9 mouse cellular contexts compared by ENCODE assay signal in the genomic region with DNA sequence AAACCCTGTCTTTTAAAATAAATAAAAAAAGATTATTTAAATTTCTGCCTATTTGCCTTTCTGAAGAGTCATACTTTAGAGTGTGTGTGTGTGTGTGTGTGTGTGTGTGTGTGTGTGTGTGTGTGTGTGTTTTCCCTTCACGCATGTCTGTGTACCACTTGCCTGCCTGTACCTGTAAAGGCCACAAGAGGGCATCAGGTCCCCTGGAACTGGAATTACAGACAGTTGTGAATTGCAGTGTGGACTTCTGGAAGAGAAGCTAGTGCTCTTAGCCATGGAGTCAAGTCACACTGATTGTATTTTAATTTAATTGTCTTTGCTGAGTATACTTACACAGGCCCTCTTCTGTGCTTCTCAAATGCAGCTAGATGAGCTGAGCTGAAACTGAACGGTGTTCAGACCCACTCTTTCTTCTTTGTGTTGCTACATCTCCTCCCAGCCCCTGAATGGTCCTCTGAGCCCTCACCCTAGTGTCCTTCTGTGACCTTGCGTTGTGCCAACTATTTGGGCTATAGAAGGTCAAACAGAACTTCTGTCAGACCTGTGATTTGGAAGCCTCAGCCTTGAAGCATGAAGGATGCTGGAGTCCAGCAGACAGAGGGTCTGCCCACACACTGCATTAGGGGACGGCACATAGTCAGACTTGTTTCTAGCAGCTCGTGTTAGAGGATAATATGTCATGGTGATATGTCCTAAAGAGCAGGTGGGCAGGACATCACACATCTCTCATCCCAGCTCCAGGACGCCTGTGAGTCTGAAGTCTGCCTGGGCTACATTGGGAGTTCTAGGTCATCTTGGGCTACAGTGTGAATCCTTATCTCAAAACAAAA. TPM values are rescaled to one million over a fixed set of nuclear protein-coding genes. Genes with fewer than 3 reads are reported as not detected.
A peak's percentile ranks its signal among the peaks of the same experiment; 100 is the strongest.
DNase-seq lines count a peak whose midpoint lies in the region; ATAC-seq and TF ChIP-seq lines count a peak whose summit lies in the region.
"Had no signal": no experiment of that assay in that cellular context is flagged by ENCODE, and none has a peak within 500 bp of the region (broad histone marks: within the 10 kb centered on the region; RNA-seq: fewer than 3 reads in every experiment).

No protein-coding gene starts in this region.

- 71% methylated on average over 6 of the region's 6 CpGs for WGBS in spleen, adult 2 months
- 72% methylated on average over 6 of the region's 6 CpGs for WGBS in limb, embryonic 10.5 days
- 71% methylated on average over 6 of the region's 6 CpGs for WGBS in midbrain, embryonic 14.5 days

- no peaks in the 10 kb centered on the region for H3K4me1 ChIP-seq in spleen, adult 2 months (ENCODE audit: control insufficient read depth, insufficient read depth, insufficient read length)
- H3K4me1 ChIP-seq in limb, embryonic 10.5 days, result peaks cover 7% of the 10 kb centered on the region
- H3K4me1 ChIP-seq in midbrain, embryonic 14.5 days (ENCODE audit: control insufficient read depth, insufficient read depth, low read length), result no peaks in the 10 kb centered on the region

- peak in 1 of 2 experiments; percentile 9 for DNase-seq in spleen, adult 2 months (ENCODE audit: low read depth in 1 of 2, low spot score in 2 of 2)
- no peak for DNase-seq in spleen, postnatal 14 days (ENCODE audit: low spot score in 2 of 2)
- peak; percentile 59 to 64 for DNase-seq in cerebellum, postnatal 10 days
- peak; percentile 19 to 29 for DNase-seq in frontal cortex, postnatal 25 days (ENCODE audit: low spot score in 2 of 2)
- peak; percentile 35 for DNase-seq in kidney, adult 11 months
- peak; percentile 67 for DNase-seq in limb, embryonic 10.5 days (ENCODE audit: low spot score)
- DNase-seq in midbrain, embryonic 14.5 days, result peak; percentile 86
- DNase-seq in telencephalon, adult 2 months (ENCODE audit: low read depth, low spot score), result peak; percentile 60

- no peak overlapping the region for H3K9ac ChIP-seq in midbrain, embryonic 14.5 days (replicated peaks; ENCODE audit: low read length)
- H3K9ac ChIP-seq: embryonic facial prominence, embryonic 15.5 days had no signal

- TF ChIP-seq POLR2A in spleen, adult 2 months (IDR thresholded peaks at IDR 0.05; ENCODE audit: low read depth, low read length), result no peak

- no peaks in the 10 kb centered on the region for H3K27me3 ChIP-seq in spleen, adult 2 months (ENCODE audit: control insufficient read depth, insufficient read depth, low read length)
- no peaks in the 10 kb centered on the region for H3K27me3 ChIP-seq in limb, embryonic 10.5 days (ENCODE audit: low read depth, poor library complexity, severe bottlenecking)
- no peaks in the 10 kb centered on the region for H3K27me3 ChIP-seq in midbrain, embryonic 14.5 days (ENCODE audit: control insufficient read depth, insufficient read depth, low read length)
- H3K27me3 ChIP-seq: embryonic facial prominence, embryonic 15.5 days had no signal

- no peaks in the 10 kb centered on the region for H3K36me3 ChIP-seq in spleen, adult 2 months (ENCODE audit: control insufficient read depth, insufficient read depth, low read length)
- no peaks in the 10 kb centered on the region for H3K36me3 ChIP-seq in limb, embryonic 10.5 days
- no peaks in the 10 kb centered on the region for H3K36me3 ChIP-seq in midbrain, embryonic 14.5 days (ENCODE audit: control insufficient read depth, insufficient read depth, low read length)

- no peak overlapping the region for H3K4me2 ChIP-seq in midbrain, embryonic 14.5 days (ENCODE audit: low read length)
- H3K4me2 ChIP-seq: embryonic facial prominence, embryonic 15.5 days had no signal

- ATAC-seq in midbrain, embryonic 14.5 days (ENCODE audit: low FRiP score, low TSS enrichment), result peak; percentile 76; the same call in 1 of the 2 replicates

- no peak overlapping the region for H3K27ac ChIP-seq in spleen, adult 2 months (ENCODE audit: insufficient read depth, low read length)
- H3K27ac ChIP-seq in limb, embryonic 10.5 days, result no peak overlapping the region
- no peak overlapping the region for H3K27ac ChIP-seq in midbrain, embryonic 14.5 days (replicated peaks; ENCODE audit: low read depth, low read length)
- H3K27ac ChIP-seq: embryonic facial prominence, embryonic 15.5 days had no signal

- H3K9me3 ChIP-seq in limb, embryonic 10.5 days (replicated peaks), result no peaks in the 10 kb centered on the region
- no peaks in the 10 kb centered on the region for H3K9me3 ChIP-seq in midbrain, embryonic 14.5 days (ENCODE audit: control insufficient read depth, low read length)
- H3K9me3 ChIP-seq: embryonic facial prominence, embryonic 15.5 days had no signal

- H3K4me3 ChIP-seq in spleen, adult 2 months (ENCODE audit: extremely low read depth, insufficient read depth, insufficient read length), result no peak overlapping the region
- no peak overlapping the region for H3K4me3 ChIP-seq in limb, embryonic 10.5 days
- no peak overlapping the region for H3K4me3 ChIP-seq in midbrain, embryonic 14.5 days (replicated peaks; ENCODE audit: low read depth, low read length)
- H3K4me3 ChIP-seq: embryonic facial prominence, embryonic 15.5 days had no signal

- TF ChIP-seq CTCF in spleen, adult 2 months (IDR thresholded peaks at IDR 0.05; ENCODE audit: extremely low read depth, insufficient read depth, insufficient read length, insufficient replicate concordance), result peak; percentile 34; the same call in 1 of the 2 replicates

RNA-seq across cellular contexts. Expression of gene Smco2, which starts 16.2 kb away (rescaled TPM):
- not detected in 2 replicates for polyA plus RNA-seq in spleen, adult 2 months (2012; rRNA removed)
- polyA plus RNA-seq in limb, embryonic 10.5 days (2016; fragmentation: Nextera tagmentation; extraction: Ambion mirVana), result not detected in 2 replicates
- not detected in 2 replicates for polyA plus RNA-seq in midbrain, embryonic 14.5 days (2014; fragmentation: Nextera tagmentation; extraction: Ambion mirVana)
- polyA plus RNA-seq: embryonic facial prominence, embryonic 15.5 days had no signal

RNA-seq across cellular contexts. Expression of gene Arntl2, which starts 37.8 kb away (rescaled TPM):
- 1.4 TPM in 2 replicates for polyA plus RNA-seq in spleen, adult 2 months (2012; rRNA removed)
- polyA plus RNA-seq in limb, embryonic 10.5 days (2016; fragmentation: Nextera tagmentation; extraction: Ambion mirVana), result 1.8 and 4.6 TPM in 2 replicates
- 0.73 and 2.3 TPM in 2 replicates for polyA plus RNA-seq in midbrain, embryonic 14.5 days (2014; fragmentation: Nextera tagmentation; extraction: Ambion mirVana)

RNA-seq across cellular contexts. Expression of gene Ppfibp1, which starts 54.6 kb away (rescaled TPM):
- 5.3 and 5.4 TPM in 2 replicates for polyA plus RNA-seq in spleen, adult 2 months (2012; rRNA removed)
- polyA plus RNA-seq in limb, embryonic 10.5 days (2016; fragmentation: Nextera tagmentation; extraction: Ambion mirVana), result 31.9 and 37.0 TPM in 2 replicates
- polyA plus RNA-seq in midbrain, embryonic 14.5 days (2014; fragmentation: Nextera tagmentation; extraction: Ambion mirVana), result 9.2 and 13.4 TPM in 2 replicates

Comparison
In these comparisons a context has a peak if more than half of its experiments do, and no peak if none do; other contexts are left out.
1. DNase-seq: peak in cerebellum, postnatal 10 days (2 of 2), frontal cortex, postnatal 25 days (2 of 2), kidney, adult 11 months (single experiment), limb, embryonic 10.5 days (single experiment), midbrain, embryonic 14.5 days (single experiment) and telencephalon, adult 2 months (single experiment); none in spleen, postnatal 14 days (0 of 2).